21 mouse cellular contexts compared by ENCODE assay signal in genomic region chr12:113974271-113974670, GRCm38 (mm10).
DNase-seq lines count a peak whose midpoint lies in the region; ATAC-seq and TF ChIP-seq lines count a peak whose summit lies in the region.
"Had no signal": no experiment of that assay in that cellular context is flagged by ENCODE, and none has a peak within 500 bp of the region (broad histone marks: within the 10 kb centered on the region; RNA-seq: fewer than 3 reads in every experiment).

No protein-coding gene starts in this region.

- 69% methylated on average over 6 of the region's 6 CpGs for WGBS in heart, embryonic 15.5 days
- WGBS in heart, adult 2 months: 72% methylated on average over 6 of the region's 6 CpGs

- DNase-seq in heart, adult 11 months: peak; percentile 81
- DNase-seq in heart, postnatal 14 days: no peak
- no peak for DNase-seq in heart, adult 2 months
- peak; percentile 44 for DNase-seq in testis, postnatal 10 days (ENCODE audit: low spot score)
- DNase-seq in testis, postnatal 14 days (ENCODE audit: low spot score): no peak
- DNase-seq: adrenal gland, adult 2 months; adrenal gland, adult 8-10 months; adrenal gland, postnatal 10 days; adrenal gland, postnatal 14 days; adrenal gland, postnatal 25 days; adrenal gland, postnatal 36 days; B cell, adult 2 months; cerebellum, adult 11 months; cerebellum, adult 11-12 months; cerebellum, adult 18-20 months had no signal

- no peak overlapping the region for H3K9ac ChIP-seq in heart, embryonic 15.5 days
- H3K9ac ChIP-seq in heart, adult 2 months (ENCODE audit: low read depth, low read length): no peak overlapping the region

- no peaks in the 10 kb centered on the region for H3K9me3 ChIP-seq in heart, embryonic 15.5 days (replicated peaks)

- H3K36me3 ChIP-seq in heart, embryonic 15.5 days: no peaks in the 10 kb centered on the region
- H3K36me3 ChIP-seq in heart, adult 2 months (ENCODE audit: control insufficient read depth, insufficient read depth, low read length): no peaks in the 10 kb centered on the region
- H3K36me3 ChIP-seq: G1E had no signal

- H3K4me2 ChIP-seq in heart, embryonic 15.5 days: no peak overlapping the region

- no peak overlapping the region for H3K4me3 ChIP-seq in heart, embryonic 15.5 days
- H3K4me3 ChIP-seq in heart, adult 2 months: no peak overlapping the region

- no peak for TF ChIP-seq POLR2A in heart, adult 2 months (IDR thresholded peaks at IDR 0.05; ENCODE audit: insufficient read depth, low read depth, low read length)

- H3K79me2 ChIP-seq in heart, adult 2 months (replicated peaks; ENCODE audit: control insufficient read depth, insufficient read depth, low read length): no peaks in the 10 kb centered on the region

- TF ChIP-seq EP300 in heart, adult 2 months (IDR thresholded peaks at IDR 0.05; ENCODE audit: insufficient read depth, low read depth, low read length): no peak

- H3K4me1 ChIP-seq in heart, embryonic 15.5 days (replicated peaks): no peaks in the 10 kb centered on the region
- no peaks in the 10 kb centered on the region for H3K4me1 ChIP-seq in heart, adult 2 months (ENCODE audit: control insufficient read depth, insufficient read depth, low read length)

- no peak for TF ChIP-seq CTCF in heart, adult 2 months (IDR thresholded peaks at IDR 0.05)

- H3K27me3 ChIP-seq in heart, embryonic 15.5 days: no peaks in the 10 kb centered on the region
- H3K27me3 ChIP-seq in heart, adult 2 months (ENCODE audit: control insufficient read depth, insufficient read depth, low read length): no peaks in the 10 kb centered on the region
- H3K27me3 ChIP-seq: CH12.LX, Patski had no signal

- no peak overlapping the region for H3K27ac ChIP-seq in heart, embryonic 15.5 days
- no peak overlapping the region for H3K27ac ChIP-seq in heart, adult 2 months

- intact Hi-C loops in heart, postnatal 14 days (cut with DNase I): loop anchor here (1.0 kb wide), 1 partner anchor 65 kb away; no protein-coding TSS in a partner anchor
- intact Hi-C loops in heart, adult 2 months (cut with DNase I): no loop called here

- 0 out of 2 replicates have a peak, but pooled peaks have one; percentile 18 for ATAC-seq in heart, embryonic 15.5 days (replicated peaks; ENCODE audit: insufficient number of reproducible peaks, insufficient read depth, low FRiP score, low read depth)
- ATAC-seq: activated CD4-positive, CD25-positive, alpha-beta regulatory T cell, adult 4 months; CD4-positive, CD25-positive, alpha-beta regulatory T cell, adult 4 months; Patski had no signal

Comparison
In these comparisons a context has a peak if more than half of its experiments do, and no peak if none do; other contexts are left out.
1. DNase-seq: peak in heart, adult 11 months (single experiment) and testis, postnatal 10 days (single experiment); none in heart, postnatal 14 days (0 of 2), heart, adult 2 months (0 of 2) and testis, postnatal 14 days (single experiment).